Mouse (Mus musculus) stomach, embryonic 16.5 days (tissue): Measurements from ENCODE around the gene Rfc2. TPM values are rescaled to one million over a fixed set of nuclear protein-coding genes. Genes with fewer than 3 reads are reported as not detected.
A peak's percentile ranks its signal among the peaks of the same experiment; 100 is the strongest.

ENCODE experiments used
- ATAC-seq: fragments of 200-750 bp; cut with Nextera tagmentation; 2 replicates; pipeline ENCODE4 v1.8.0; 2017; ENCODE audit warnings: moderate number of reproducible peaks, moderate TSS enrichment; ENCODE audit not compliant: insufficient read depth, low FRiP score
- H3K27ac ChIP-seq: fragments of 300-500 bp; sonication (generic); 2 replicates; pipeline ENCODE4 v1.5.1; 2014; ENCODE audit warnings: low read length
- H3K27me3 ChIP-seq: fragments of 300-500 bp; sonication (generic); 2 replicates; pipeline ENCODE4 v1.6.1; 2014; ENCODE audit warnings: low read length, control low read depth, mixed read lengths; ENCODE audit not compliant: control insufficient read depth, insufficient read depth
- H3K36me3 ChIP-seq: fragments of 300-500 bp; sonication (generic); 2 replicates; pipeline ENCODE4 v1.6.1; 2014; ENCODE audit warnings: low read length; ENCODE audit not compliant: control insufficient read depth, insufficient read depth
- H3K4me1 ChIP-seq: fragments of 300-500 bp; sonication (generic); 2 replicates; pipeline ENCODE4 v1.6.1; 2014; ENCODE audit warnings: low read length, control low read depth, mixed read lengths; ENCODE audit not compliant: control insufficient read depth, insufficient read depth
- H3K4me2 ChIP-seq: fragments of 300-500 bp; sonication (generic); 2 replicates; pipeline ENCODE4 v1.6.1; 2014; ENCODE audit warnings: low read depth, low read length, mixed read lengths
- H3K4me3 ChIP-seq: fragments of 300-500 bp; sonication (generic); replicated peaks from 2 replicates; pipeline ENCODE4 v1.5.1; 2014; ENCODE audit warnings: mild to moderate bottlenecking, low read length
- H3K9ac ChIP-seq: fragments of 300-500 bp; sonication (generic); 2 replicates; pipeline ENCODE4 v1.6.1; 2014; ENCODE audit warnings: low read length
- H3K9me3 ChIP-seq: fragments of 300-500 bp; sonication (generic); replicated peaks from 2 replicates; pipeline ENCODE4 v1.6.1; 2016; ENCODE audit warnings: low read length, control low read depth; ENCODE audit not compliant: control insufficient read depth
- WGBS: fragments of 180-500 bp; shearing (Covaris S2); extraction: QIAGEN DNeasy Blood & Tissue Kit; methylation state at CpG from one replicate; pipeline ENCODE4 v1.1.7; 2014; 5-methylcytosine and 5-hydroxymethylcytosine counted together
- polyA plus RNA-seq: library from polyadenylated mRNA; unstranded; fragments of >200 nt; fragmentation: Nextera tagmentation; extraction: Ambion mirVana; gene quantifications from 2 replicates; pipeline ENCODE4 v1.2.1, GENCODE M21; 2015

Rfc2 gene
- polyA plus RNA-seq, 1 experiment from 2014 or later = 197 TPM

GRCm38 (mm10) chr5:134546790-134547189 lies 34.4 kb upstream of the Rfc2 start:
- H3K9ac ChIP-seq = no peak overlapping the region
- H3K27ac ChIP-seq = no peak overlapping the region
- no peaks in the 10 kb centered on the region for H3K36me3 ChIP-seq
- no peak overlapping the region for H3K4me2 ChIP-seq
- ATAC-seq = no peak
- WGBS = 87% methylated on average over 7 of the region's 7 CpGs
- H3K4me3 ChIP-seq = no peak overlapping the region
- H3K4me1 ChIP-seq = peaks cover 18% of the 10 kb centered on the region
- H3K9me3 ChIP-seq = no peaks in the 10 kb centered on the region
- no peaks in the 10 kb centered on the region for H3K27me3 ChIP-seq

GRCm38 (mm10) chr5:134548306-134548705 lies 32.9 kb upstream of the Rfc2 start:
- Histone ChIP-seq H3K9me3 (no peaks in the 10 kb centered on the region), H3K4me2 (no peak overlapping the region), H3K4me3 (no peak overlapping the region), H3K36me3 (no peaks in the 10 kb centered on the region), H3K27ac (no peak overlapping the region), H3K9ac (no peak overlapping the region), H3K27me3 (no peaks in the 10 kb centered on the region), H3K4me1 (peaks cover 23% of the 10 kb centered on the region)
- ATAC-seq = no peak
- 40% methylated on average over 5 of the region's 5 CpGs for WGBS

- WGBS = 82% methylated on average over 2 of the region's 3 CpGs
- Histone ChIP-seq H3K4me1 (peaks cover 23% of the 10 kb centered on the region), H3K27ac (peak overlapping the region; percentile 93; the same call in 1 of the 2 replicates), H3K27me3 (no peaks in the 10 kb centered on the region), H3K9ac (no peak overlapping the region), H3K4me3 (no peak overlapping the region), H3K9me3 (no peaks in the 10 kb centered on the region), H3K4me2 (0 out of 2 replicates have a peak overlapping the region, but pooled peaks have one; percentile 75), H3K36me3 (no peaks in the 10 kb centered on the region)
- ATAC-seq = no peak
These were observed 31.5 kb upstream of the Rfc2 start for GRCm38 (mm10) chr5:134549640-134550168.

- no peaks in the 10 kb centered on the region for H3K36me3 ChIP-seq
- H3K9ac ChIP-seq = peak overlapping the region; percentile 87
- no peak for ATAC-seq
- no peaks in the 10 kb centered on the region for H3K27me3 ChIP-seq
- peaks cover 23% of the 10 kb centered on the region for H3K4me1 ChIP-seq
- peak overlapping the region; percentile 93 for H3K27ac ChIP-seq
- H3K4me3 ChIP-seq = peak overlapping the region; percentile 73
- H3K9me3 ChIP-seq = no peaks in the 10 kb centered on the region
- WGBS = 11% methylated on average over 6 of the region's 6 CpGs
- peak overlapping the region; percentile 75 for H3K4me2 ChIP-seq
These were observed 30.3 kb upstream of the Rfc2 start for GRCm38 (mm10) chr5:134550836-134551232.

- peak overlapping the region; percentile 73 for H3K4me3 ChIP-seq
- H3K9ac ChIP-seq = peak overlapping the region; percentile 87
- no peaks in the 10 kb centered on the region for H3K9me3 ChIP-seq
- H3K27me3 ChIP-seq = no peaks in the 10 kb centered on the region
- peaks cover 23% of the 10 kb centered on the region for H3K4me1 ChIP-seq
- under 1% methylated on average over 51 of the region's 52 CpGs for WGBS
- H3K27ac ChIP-seq = peak overlapping the region; percentile 93
- peak overlapping the region; percentile 75 for H3K4me2 ChIP-seq
- no peak for ATAC-seq
- H3K36me3 ChIP-seq = no peaks in the 10 kb centered on the region
These were observed 29.7 kb upstream of the Rfc2 start for GRCm38 (mm10) chr5:134551233-134552109.

- Histone ChIP-seq H3K4me3 (peak within 1 kb of the TSS; percentile 73), H3K36me3 (no peaks in the 10 kb centered on the region), H3K4me2 (peak within 1 kb of the TSS; percentile 75), H3K9me3 (no peaks in the 10 kb centered on the region), H3K4me1 (peaks cover 23% of the 10 kb centered on the region), H3K27ac (peak within 1 kb of the TSS; percentile 93), H3K9ac (peak within 1 kb of the TSS; percentile 87), H3K27me3 (no peaks in the 10 kb centered on the region)
- WGBS = under 1% methylated on average over 61 of the region's 61 CpGs
- ATAC-seq = peak; percentile 94
These were observed 28.8 kb upstream of the Rfc2 start, which contains the start of gene Clip2 for GRCm38 (mm10) chr5:134552110-134552972. TSS of gene Clip2 (minus strand) at chr5:134552434.

- no peak for ATAC-seq
- 79% methylated on average over 5 of the region's 5 CpGs for WGBS
These were observed 27.1 kb upstream of the Rfc2 start for GRCm38 (mm10) chr5:134553951-134554546.

GRCm38 (mm10) chr5:134555463-134556164 lies 25.6 kb upstream of the Rfc2 start:
- H3K9ac ChIP-seq = no peak overlapping the region
- no peak overlapping the region for H3K4me3 ChIP-seq
- H3K9me3 ChIP-seq = no peaks in the 10 kb centered on the region
- H3K4me2 ChIP-seq = peak overlapping the region; percentile 27
- H3K4me1 ChIP-seq = peaks cover 16% of the 10 kb centered on the region
- no peaks in the 10 kb centered on the region for H3K27me3 ChIP-seq
- WGBS = 9% methylated on average over 20 of the region's 20 CpGs
- no peak for ATAC-seq
- H3K27ac ChIP-seq = peak overlapping the region; percentile 28; the same call in 1 of the 2 replicates
- no peaks in the 10 kb centered on the region for H3K36me3 ChIP-seq

More at GRCm38 (mm10) chr5:134553951-134554546, 27.1 kb upstream of the Rfc2 start:
- H3K4me2 ChIP-seq = no peak overlapping the region
- no peaks in the 10 kb centered on the region for H3K36me3 ChIP-seq
- no peaks in the 10 kb centered on the region for H3K9me3 ChIP-seq
- no peak overlapping the region for H3K4me3 ChIP-seq
- no peaks in the 10 kb centered on the region for H3K27me3 ChIP-seq
- H3K27ac ChIP-seq = no peak overlapping the region
- H3K9ac ChIP-seq = no peak overlapping the region
- peaks cover 19% of the 10 kb centered on the region for H3K4me1 ChIP-seq
